Mouse (Mus musculus) C2C12 (cell line): ENCODE data around the gene Mrpl33.

Source experiments
- CTCF ChIP-seq: IDR thresholded peaks from one replicate; pipeline ENCODE4 v1.5.1; 2011; ENCODE audit not compliant: control insufficient read depth, insufficient read depth, insufficient read length
- MAX ChIP-seq: IDR thresholded peaks from one replicate; pipeline ENCODE4 v1.6.1; 2011; ENCODE audit warnings: mild to moderate bottlenecking, control low read depth

DNA sequence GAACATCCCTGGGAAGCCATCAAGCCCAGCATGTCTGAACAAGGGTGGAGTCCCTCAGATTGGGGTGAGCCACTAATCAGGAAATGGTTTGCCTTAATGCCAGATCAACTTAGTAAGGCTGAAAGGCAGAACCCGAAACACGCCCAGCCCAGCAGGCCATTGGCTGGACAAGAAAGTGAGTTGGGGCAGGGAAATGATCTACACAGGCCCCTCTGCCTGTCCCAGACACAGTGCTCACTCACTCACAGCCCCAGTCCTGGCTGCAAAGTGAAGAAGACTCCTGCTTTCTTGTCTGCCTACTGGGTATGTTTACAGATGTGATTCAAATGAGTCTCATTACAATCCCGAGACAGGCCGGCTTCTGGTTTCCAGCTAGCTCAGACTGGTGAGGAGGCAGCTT is 37.4 kb downstream of the Mrpl33 start:
- no peak for TF ChIP-seq CTCF
- no peak for TF ChIP-seq MAX
